Mouse (Mus musculus): ENCODE measurements around the gene Ccdc115. TPM values are rescaled to one million over a fixed set of nuclear protein-coding genes. Genes with fewer than 3 reads are reported as not detected.
A peak's percentile ranks its signal among the peaks of the same experiment; 100 is the strongest.

The Ccdc115 gene
- total RNA-seq (2021): 10 to 100 TPM; 16.8 to 17.4 TPM
- long read RNA-seq, experiment 1, transcript Ccdc115-201 (5 exons, 1,705 nt): major isoform, 48 of 50 reads
- long read RNA-seq, experiment 1, partial matches to known transcripts: 2 of 50 reads
- long read RNA-seq, experiment 1, other reads (novel, unspliced or antisense): 0 of 50 reads
- long read RNA-seq, experiment 2, transcript Ccdc115-201 (5 exons, 1,705 nt): major isoform, 22 of 25 reads
- long read RNA-seq, experiment 2, partial matches to known transcripts: 3 of 25 reads
- long read RNA-seq, experiment 2, other reads (novel, unspliced or antisense): 0 of 25 reads

- DNase-seq: peak; percentile 95
These were observed at the start of gene Ccdc115, which contains the start of gene Imp4 for GRCm38 (mm10) chr1:34439215-34439960. Gene Ccdc115, minus strand, starts transcription at chr1:34439672. Gene Imp4, plus strand, starts transcription at chr1:34439851.

- no peak for DNase-seq
These were observed 47.9 kb upstream of the Ccdc115 start for GRCm38 (mm10) chr1:34487383-34487782.

GRCm38 (mm10) chr1:34485461-34486188 lies 46.2 kb upstream of the Ccdc115 start:
- DNase-seq: peak; percentile 36 to 46

GRCm38 (mm10) chr1:34484470-34484869 lies 45.0 kb upstream of the Ccdc115 start:
- no peak for DNase-seq

- DNase-seq: no peak
These were observed 42.6 kb upstream of the Ccdc115 start for GRCm38 (mm10) chr1:34481920-34482669.

GRCm38 (mm10) chr1:34480801-34481200 lies 41.3 kb upstream of the Ccdc115 start:
- no peak for DNase-seq

GRCm38 (mm10) chr1:34478891-34479655 lies 39.6 kb upstream of the Ccdc115 start:
- no peak for DNase-seq

GRCm38 (mm10) chr1:34472427-34473300 lies 33.2 kb upstream of the Ccdc115 start:
- peak; percentile 62 to 68 for DNase-seq

GRCm38 (mm10) chr1:34469801-34470200 lies 30.3 kb upstream of the Ccdc115 start:
- no peak for DNase-seq

GRCm38 (mm10) chr1:34468500-34468899 lies 29.0 kb upstream of the Ccdc115 start:
- no peak for DNase-seq

GRCm38 (mm10) chr1:34468051-34468450 lies 28.6 kb upstream of the Ccdc115 start:
- DNase-seq: no peak

GRCm38 (mm10) chr1:34465445-34465844 lies 26.0 kb upstream of the Ccdc115 start:
- no peak for DNase-seq

- DNase-seq: no peak
These were observed 24.9 kb upstream of the Ccdc115 start for GRCm38 (mm10) chr1:34464310-34464817.

- DNase-seq: peak; percentile 68 to 82
These were observed 23.3 kb upstream of the Ccdc115 start for GRCm38 (mm10) chr1:34462766-34463165.

GRCm38 (mm10) chr1:34460061-34460441 lies 20.6 kb upstream of the Ccdc115 start:
- no peak for DNase-seq

GRCm38 (mm10) chr1:34459284-34460060 lies 20.0 kb upstream of the Ccdc115 start, which contains the start of gene Ptpn18:
Gene Ptpn18, plus strand, starts transcription at chr1:34459762.
- DNase-seq: peak; percentile 91 to 92

- no peak for DNase-seq
These were observed 19.0 kb upstream of the Ccdc115 start for GRCm38 (mm10) chr1:34458431-34458830.

- DNase-seq: no peak
These were observed 3.7 kb upstream of the Ccdc115 start for GRCm38 (mm10) chr1:34443124-34443523.

All from adrenal gland, postnatal 36 days (tissue).